Mouse (Mus musculus) forebrain, postnatal 0 days (tissue): ENCODE data around the gene Esp36. TPM values are rescaled to one million over a fixed set of nuclear protein-coding genes. Genes with fewer than 3 reads are reported as not detected.
"Not testable (repeated sequence)": the region's sequence is repeated elsewhere in the genome, so short reads cannot be mapped to it uniquely, and the experiment has no call there.

Experiments
- ATAC-seq: fragments of 200-750 bp; cut with Nextera tagmentation; 2 replicates; pipeline ENCODE4 v1.8.0; 2017; ENCODE audit warnings: mild to moderate bottlenecking, moderate library complexity
- DNase-seq: peaks from one replicate; pipeline ENCODE4 v3.0.0-alpha.2; 2015
- H3K27ac ChIP-seq: fragments of 300-500 bp; sonication (generic); 2 replicates; pipeline ENCODE4 v1.5.1; 2014; ENCODE audit warnings: low read depth, mild to moderate bottlenecking, antibody characterized with exemption, low read length, moderate library complexity, mixed read lengths
- H3K27me3 ChIP-seq: fragments of 300-500 bp; sonication (generic); 2 replicates; pipeline ENCODE4 v1.6.1; 2014; ENCODE audit warnings: mild to moderate bottlenecking, low read length, mixed read lengths; ENCODE audit not compliant: insufficient read depth
- H3K36me3 ChIP-seq: fragments of 300-500 bp; sonication (generic); 2 replicates; pipeline ENCODE4 v1.6.1; 2014; ENCODE audit warnings: mild to moderate bottlenecking, moderate library complexity; ENCODE audit not compliant: insufficient read depth
- H3K4me1 ChIP-seq: fragments of 300-500 bp; sonication (generic); 2 replicates; pipeline ENCODE4 v1.6.1; 2014; ENCODE audit warnings: antibody characterized with exemption; ENCODE audit not compliant: insufficient read depth
- H3K4me2 ChIP-seq: fragments of 300-500 bp; sonication (generic); 2 replicates; pipeline ENCODE4 v1.6.1; 2014; ENCODE audit warnings: low read depth, mild to moderate bottlenecking, moderate library complexity
- H3K4me3 ChIP-seq: fragments of 300-500 bp; sonication (generic); 2 replicates; pipeline ENCODE4 v1.5.1; 2014; ENCODE audit warnings: low read depth, low read length, mixed read lengths
- H3K9ac ChIP-seq: fragments of 300-500 bp; sonication (generic); 2 replicates; pipeline ENCODE4 v1.6.1; 2014; ENCODE audit warnings: mild to moderate bottlenecking
- H3K9me3 ChIP-seq: fragments of 300-500 bp; sonication (generic); 2 replicates; pipeline ENCODE4 v1.6.1; 2016; ENCODE audit warnings: low read length
- CTCF ChIP-seq: sonication (generic); IDR thresholded peaks from 2 replicates; pipeline ENCODE4 v1.5.1; 2016; ENCODE audit warnings: antibody characterized with exemption, control low read depth, low read depth
- WGBS: fragments of 180-500 bp; shearing (Covaris S2); extraction: QIAGEN DNeasy Blood & Tissue Kit; methylation state at CpG from one replicate; pipeline ENCODE4 v1.1.7; 2014; 5-methylcytosine and 5-hydroxymethylcytosine counted together
- polyA plus RNA-seq: library from polyadenylated mRNA; unstranded; fragments of >200 nt; fragmentation: Nextera tagmentation; extraction: Ambion mirVana; gene quantifications from 2 replicates; pipeline ENCODE4 v1.2.1, GENCODE M21; 2015
- total RNA-seq: library from RNA; depleted of rRNA; stranded (reverse); fragments of >200 nt; gene quantifications from 2 replicates; pipeline ENCODE4 v1.2.3, GENCODE M21; 2014; rRNA removed

Gene Esp36
- total RNA-seq (not detected in 2 replicates), polyA plus RNA-seq (not detected in 2 replicates)

DNA sequence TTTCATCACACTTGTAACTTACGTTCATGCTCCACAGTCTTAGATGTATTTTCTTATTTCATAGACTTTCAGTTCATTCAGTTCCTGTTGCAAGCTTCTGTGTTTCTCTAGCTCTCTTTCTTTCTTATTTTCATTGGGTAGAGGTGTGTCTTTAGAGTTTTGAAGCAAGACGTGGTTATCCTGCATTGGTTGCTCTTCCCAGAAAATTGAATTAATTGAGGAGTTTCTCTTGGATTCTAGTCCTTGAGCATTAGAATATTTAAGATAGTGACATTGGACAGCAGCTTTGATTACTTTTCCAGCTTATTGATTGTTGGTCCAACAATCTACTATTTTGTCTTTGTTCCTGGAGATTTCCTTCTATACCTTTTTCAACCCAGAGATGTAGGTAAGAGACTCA is at the start of gene Esp36:
Esp36 (minus strand) TSS at position 101 of the 400 bp plus-strand sequence.
- TF ChIP-seq CTCF, result no peak
- H3K9ac ChIP-seq, result no peak within 1 kb of the TSS
- 78% methylated on average over 2 of the region's 2 CpGs for WGBS
- no peaks in the 10 kb centered on the region for H3K27me3 ChIP-seq
- H3K9me3 ChIP-seq, result 0 out of 2 replicates have a peak, but pooled peaks cover 5% of the 10 kb centered on the region
- ATAC-seq, result no peak
- H3K4me2 ChIP-seq, result no peak within 1 kb of the TSS
- DNase-seq, result no peak
- no peaks in the 10 kb centered on the region for H3K4me1 ChIP-seq
- no peaks in the 10 kb centered on the region for H3K36me3 ChIP-seq
- no peak within 1 kb of the TSS for H3K27ac ChIP-seq
- no peak within 1 kb of the TSS for H3K4me3 ChIP-seq

DNA sequence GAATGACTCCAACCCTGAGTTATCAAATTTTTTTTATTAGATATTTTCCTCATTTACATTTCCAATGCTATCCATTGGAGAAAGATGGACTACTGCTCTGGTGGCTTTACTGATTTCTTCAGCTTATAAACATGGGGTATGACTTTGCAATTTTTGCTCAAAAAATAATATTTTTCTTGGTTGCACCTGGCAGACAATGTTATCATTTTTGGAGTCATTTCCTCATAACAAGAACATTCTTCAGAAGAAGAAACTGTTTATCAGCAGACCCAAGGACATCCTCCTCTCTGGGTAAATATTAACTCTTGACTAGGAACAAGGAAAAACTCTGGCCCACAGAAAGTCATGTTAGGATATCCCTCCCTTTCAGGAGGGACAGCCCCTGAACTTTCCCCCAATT is 36.2 kb upstream of the Esp36 start:
- not testable (repeated sequence) for H3K9ac ChIP-seq, H3K27ac ChIP-seq, H3K36me3 ChIP-seq, H3K4me3 ChIP-seq, ATAC-seq, H3K4me1 ChIP-seq, H3K4me2 ChIP-seq, DNase-seq, H3K27me3 ChIP-seq, H3K9me3 ChIP-seq

DNA sequence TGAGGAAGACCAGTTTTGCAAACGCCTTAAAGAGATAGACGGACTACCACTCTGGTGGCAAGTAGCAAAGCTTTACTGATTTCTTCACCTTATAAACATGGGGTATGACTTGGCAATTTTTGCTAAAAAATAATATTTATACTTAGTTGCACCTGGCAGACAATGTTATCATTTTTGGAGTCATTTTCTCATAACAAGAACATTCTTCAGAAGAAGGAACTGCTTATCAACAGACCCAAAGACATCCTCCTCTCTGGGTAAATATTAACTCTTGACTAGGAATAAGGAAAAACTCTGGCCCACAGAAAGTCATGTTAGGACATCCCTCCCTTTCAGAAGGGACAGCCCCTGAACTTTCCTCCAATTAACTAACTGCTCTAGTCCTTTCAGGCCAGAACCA is 30.7 kb upstream of the Esp36 start:
- TF ChIP-seq CTCF, result no peak
- DNase-seq (no peak), ATAC-seq (no peak)
- Histone ChIP-seq H3K36me3 (no peaks in the 10 kb centered on the region), H3K4me1 (no peaks in the 10 kb centered on the region), H3K9ac (no peak overlapping the region), H3K27ac (no peak overlapping the region), H3K9me3 (0 out of 2 replicates have a peak, but pooled peaks cover 6% of the 10 kb centered on the region), H3K4me3 (no peak overlapping the region), H3K4me2 (no peak overlapping the region), H3K27me3 (no peaks in the 10 kb centered on the region)
- WGBS, result 90% methylated on average over 2 of the region's 2 CpGs

DNA sequence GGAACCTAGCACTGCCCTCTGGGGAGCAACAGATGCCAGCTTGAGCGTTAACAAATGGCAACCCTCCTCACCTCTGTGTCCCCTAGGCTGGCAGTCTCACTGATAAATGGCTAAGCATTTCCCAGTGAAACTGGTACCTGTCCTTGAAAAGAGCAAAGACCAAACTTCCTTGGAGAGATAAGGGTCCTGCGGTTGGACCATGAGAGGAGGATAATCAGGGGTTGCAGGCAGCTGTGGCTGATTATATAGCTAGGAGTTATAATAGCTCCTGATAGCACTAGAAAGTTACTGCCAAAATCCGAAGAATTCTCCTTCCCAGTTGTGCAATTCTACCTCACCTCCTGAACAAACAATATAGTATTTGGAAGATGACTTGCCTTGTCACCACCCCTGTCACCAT is 13.8 kb downstream of the Esp36 start:
- 0 out of 2 replicates have a peak, but pooled peaks cover 5% of the 10 kb centered on the region for H3K9me3 ChIP-seq
- no peak for DNase-seq
- ATAC-seq, result no peak
- H3K4me2 ChIP-seq, result no peak overlapping the region
- no peak for TF ChIP-seq CTCF
- no peak overlapping the region for H3K27ac ChIP-seq
- no peaks in the 10 kb centered on the region for H3K4me1 ChIP-seq
- H3K36me3 ChIP-seq, result no peaks in the 10 kb centered on the region
- no peak overlapping the region for H3K9ac ChIP-seq
- H3K27me3 ChIP-seq, result no peaks in the 10 kb centered on the region
- 76% methylated on average over 3 of the region's 3 CpGs for WGBS
- no peak overlapping the region for H3K4me3 ChIP-seq

DNA sequence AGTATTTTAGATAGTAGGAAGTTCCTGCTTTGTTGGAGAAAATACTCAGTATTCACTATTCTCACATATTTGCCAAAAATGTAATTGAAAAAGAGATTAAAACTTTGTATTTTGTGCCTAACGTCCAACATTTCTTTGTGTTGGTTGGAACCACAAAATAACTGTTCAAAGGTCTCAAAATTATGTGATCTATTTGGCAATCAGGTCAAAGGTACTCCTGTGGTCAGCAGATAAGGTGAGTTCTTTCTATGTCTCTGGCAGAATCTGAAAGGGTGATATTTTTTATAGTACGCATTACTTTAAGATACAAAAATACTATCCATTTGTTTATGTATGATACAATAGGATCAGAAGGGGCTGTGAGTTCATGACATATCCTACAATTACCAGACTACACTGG is 28.2 kb downstream of the Esp36 start:
- Histone ChIP-seq H3K4me3 (no peak overlapping the region), H3K27ac (no peak overlapping the region), H3K27me3 (no peaks in the 10 kb centered on the region), H3K36me3 (no peaks in the 10 kb centered on the region), H3K9ac (no peak overlapping the region), H3K9me3 (no peaks in the 10 kb centered on the region), H3K4me2 (no peak overlapping the region), H3K4me1 (no peaks in the 10 kb centered on the region)
- 71% methylated on average over 2 of the region's 2 CpGs for WGBS
- ATAC-seq (no peak), DNase-seq (no peak)
- TF ChIP-seq CTCF, result no peak

Other genes with a start within 250 kb of the Esp36 start
- gene Olfr134, start 248.8 kb downstream of the Esp36 start, total RNA-seq, result not detected in 2 replicates
- gene Olfr134, start 248.8 kb downstream of the Esp36 start, polyA plus RNA-seq, result not detected in 2 replicates
- not detected in 2 replicates for gene Olfr135, start 215.8 kb downstream of the Esp36 start, total RNA-seq
- gene Olfr135, start 215.8 kb downstream of the Esp36 start, polyA plus RNA-seq, result not detected in 2 replicates
- not detected in 2 replicates for gene Olfr138, start 159.2 kb downstream of the Esp36 start, total RNA-seq
- gene Olfr138, start 159.2 kb downstream of the Esp36 start, polyA plus RNA-seq, result not detected in 2 replicates
- gene Olfr137, start 112.6 kb downstream of the Esp36 start, total RNA-seq, result not detected in 2 replicates
- gene Olfr137, start 112.6 kb downstream of the Esp36 start, polyA plus RNA-seq, result not detected in 2 replicates
- not detected in 2 replicates for gene Olfr136, start 90.4 kb downstream of the Esp36 start, total RNA-seq
- gene Olfr136, start 90.4 kb downstream of the Esp36 start, polyA plus RNA-seq, result not detected in 2 replicates
- not detected in 2 replicates for gene Esp34, start 134.0 kb upstream of the Esp36 start, total RNA-seq
- not detected in 2 replicates for gene Esp34, start 134.0 kb upstream of the Esp36 start, polyA plus RNA-seq
- gene Esp31, start 219.3 kb upstream of the Esp36 start, total RNA-seq, result not detected in 2 replicates
- not detected in 2 replicates for gene Esp31, start 219.3 kb upstream of the Esp36 start, polyA plus RNA-seq